Mouse (Mus musculus) brain, embryonic 14.5 days (tissue): ENCODE measurements around the gene Nupr1l.

Source experiments
- CTCF ChIP-seq: fragments of 200-500 bp; IDR thresholded peaks from 2 replicates; pipeline ENCODE4 v1.5.1; 2012; ENCODE audit warnings: inconsistent platforms, mild to moderate bottlenecking, moderate library complexity, borderline replicate concordance; ENCODE audit not compliant: insufficient read depth, insufficient read length; ENCODE audit errors: extremely low read depth
- POLR2A ChIP-seq: fragments of 200-500 bp; IDR thresholded peaks from 2 replicates; pipeline ENCODE4 v1.6.1; 2012; ENCODE audit warnings: mild to moderate bottlenecking, inconsistent platforms, borderline replicate concordance; ENCODE audit not compliant: poor library complexity, insufficient read depth, insufficient read length, severe bottlenecking; ENCODE audit errors: extremely low read depth

DNA sequence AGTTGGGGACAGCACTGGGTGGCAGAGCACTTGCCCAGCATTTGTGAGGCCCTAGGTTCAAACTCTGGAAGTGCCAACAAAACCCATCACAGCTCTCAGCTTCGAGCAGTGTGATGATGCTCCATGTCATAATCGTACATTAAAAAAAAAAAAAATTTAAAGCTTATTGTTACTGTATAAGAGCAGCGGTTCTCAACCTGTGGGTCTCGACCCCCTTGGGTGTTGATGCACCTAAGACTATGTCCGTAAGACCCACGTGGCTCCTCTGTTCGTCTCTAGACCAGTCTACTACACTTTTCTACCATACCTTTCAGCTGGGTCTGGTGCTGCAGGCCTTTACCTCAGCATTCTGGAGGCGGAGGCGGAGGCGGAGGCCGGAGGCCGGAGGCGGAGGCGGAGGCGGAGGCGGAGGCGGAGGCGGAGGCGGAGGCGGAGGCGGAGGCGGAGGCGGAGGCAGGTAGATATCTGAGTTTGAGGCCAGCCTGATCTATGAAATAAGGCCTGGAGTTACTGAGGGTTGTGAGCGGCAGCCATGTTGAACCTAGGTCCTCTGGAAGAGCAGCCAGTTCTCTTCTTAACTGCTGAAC lies 9.8 kb downstream of the Nupr1l start:
- TF ChIP-seq CTCF (no peak), POLR2A (no peak)
